Mouse (Mus musculus) CH12.LX (cell line): ENCODE data around the gene Cd96. TPM values are rescaled to one million over a fixed set of nuclear protein-coding genes. Genes with fewer than 3 reads are reported as not detected.

Experiments used
- DNase-seq: peaks from one replicate; pipeline ENCODE4 v3.0.0-alpha.2; 2013; ENCODE audit errors: extremely low read depth
- H3K27ac ChIP-seq: 2 replicates; pipeline ENCODE4 v1.5.1; 2012; ENCODE audit warnings: low read depth, mild to moderate bottlenecking, control low read depth, moderate library complexity; ENCODE audit not compliant: insufficient read depth
- H3K27me3 ChIP-seq: replicated peaks from 2 replicates; pipeline ENCODE3; 2012; ENCODE audit warnings: inconsistent platforms
- H3K36me3 ChIP-seq, 2 experiments: replicated peaks in 1 of 2; 2 replicates each; pipeline versions ENCODE3 to v1.6.1; 2012; ENCODE audit warnings: inconsistent platforms in 1 of 2, low read length in 1 of 2, mild to moderate bottlenecking in 1 of 2, mixed read lengths in 1 of 2, moderate library complexity in 1 of 2; ENCODE audit not compliant: control insufficient read depth in 1 of 2, insufficient read depth in 1 of 2
- H3K4me1 ChIP-seq, 2 experiments: 2 replicates each; pipeline ENCODE4 v1.6.1; 2012; ENCODE audit warnings: inconsistent platforms in 1 of 2, moderate library complexity in 1 of 2; ENCODE audit not compliant: insufficient read depth in 2 of 2, control insufficient read depth in 1 of 2
- H3K4me2 ChIP-seq: 2 replicates; pipeline ENCODE4 v1.6.1; 2012; ENCODE audit warnings: low read depth, mild to moderate bottlenecking, control low read depth; ENCODE audit not compliant: poor library complexity, insufficient read depth, severe bottlenecking
- H3K4me3 ChIP-seq, 3 experiments: fragments of 150-350 bp in 1 of 3; sonication (generic) in 1 of 3; replicated peaks in 1 of 3; 2 replicates each; pipeline versions ENCODE3 to v1.5.1; 2011 to 2012; ENCODE audit warnings: low read depth in 2 of 3, low read length in 2 of 3, mild to moderate bottlenecking in 2 of 3, moderate library complexity in 2 of 3, control low read depth in 1 of 3, improper control_type of control experiment in 1 of 3, inconsistent platforms in 1 of 3, mixed read lengths in 1 of 3; ENCODE audit not compliant: poor library complexity in 1 of 3
- H3K79me2 ChIP-seq: replicated peaks from 2 replicates; pipeline ENCODE4 v1.6.1; 2012; ENCODE audit warnings: mild to moderate bottlenecking, moderate library complexity; ENCODE audit not compliant: control insufficient read depth, poor library complexity, insufficient read depth, severe bottlenecking; ENCODE audit errors: extremely low read depth
- H3K9ac ChIP-seq: 2 replicates; pipeline ENCODE4 v1.6.1; 2012; ENCODE audit warnings: low read depth, mild to moderate bottlenecking, control low read depth, moderate library complexity; ENCODE audit not compliant: insufficient read depth
- H3K9me3 ChIP-seq: replicated peaks from 2 replicates; pipeline ENCODE3; 2012; ENCODE audit warnings: low read length, inconsistent platforms, mixed read lengths
- BHLHE40 ChIP-seq: IDR thresholded peaks from 2 replicates; pipeline ENCODE4 v1.6.1; 2011; ENCODE audit warnings: mild to moderate bottlenecking, low read depth, low read length, improper control_type of control experiment
- CHD1 ChIP-seq: IDR thresholded peaks from 2 replicates; pipeline ENCODE4 v1.6.1; 2012; ENCODE audit warnings: low read depth, low read length, improper control_type of control experiment, inconsistent platforms
- CHD2 ChIP-seq: IDR thresholded peaks from 2 replicates; pipeline ENCODE4 v1.6.1; 2011; ENCODE audit warnings: low read length, improper control_type of control experiment
- CTCF ChIP-seq, 2 experiments: IDR thresholded peaks in 1 of 2; conservative IDR thresholded peaks in 1 of 2; 2 replicates each; pipeline ENCODE4 v1.5.1; 2011 to 2012; ENCODE audit warnings: low read depth in 2 of 2, low read length in 2 of 2, improper control_type of control experiment in 1 of 2, inconsistent platforms in 1 of 2, mild to moderate bottlenecking in 1 of 2, moderate library complexity in 1 of 2
- ELF1 ChIP-seq: IDR thresholded peaks from 2 replicates; pipeline ENCODE4 v1.6.1; 2014; ENCODE audit warnings: low read depth, mild to moderate bottlenecking, inconsistent platforms, low read length, improper control_type of control experiment
- ETS1 ChIP-seq: conservative IDR thresholded peaks from 2 replicates; pipeline ENCODE4 v1.6.1; 2012; ENCODE audit warnings: low read depth, mild to moderate bottlenecking, inconsistent platforms, low read length, improper control_type of control experiment, moderate library complexity
- GABPA ChIP-seq: IDR thresholded peaks from 2 replicates; pipeline ENCODE4 v1.6.1; 2012; ENCODE audit warnings: low read depth, low read length, improper control_type of control experiment, inconsistent platforms; ENCODE audit not compliant: insufficient replicate concordance
- HCFC1 ChIP-seq: IDR thresholded peaks from 2 replicates; pipeline ENCODE4 v1.6.1; 2012; ENCODE audit warnings: low read depth, mild to moderate bottlenecking, inconsistent platforms, low read length, improper control_type of control experiment
- JUN ChIP-seq: IDR thresholded peaks from 2 replicates; pipeline ENCODE4 v1.6.1; 2011; ENCODE audit warnings: low read depth, mild to moderate bottlenecking, low read length, improper control_type of control experiment, moderate library complexity; ENCODE audit not compliant: insufficient read depth
- MAFK ChIP-seq: IDR thresholded peaks from 2 replicates; pipeline ENCODE4 v1.6.1; 2011; ENCODE audit warnings: low read length, improper control_type of control experiment; ENCODE audit not compliant: insufficient replicate concordance
- MAX ChIP-seq: IDR thresholded peaks from 2 replicates; pipeline ENCODE4 v1.6.1; 2011; ENCODE audit warnings: low read length, improper control_type of control experiment
- MEF2A ChIP-seq: IDR thresholded peaks from 2 replicates; pipeline ENCODE4 v1.6.1; 2014; ENCODE audit warnings: low read depth, mild to moderate bottlenecking, inconsistent platforms, low read length, improper control_type of control experiment, borderline replicate concordance
- MXI1 ChIP-seq: IDR thresholded peaks from 2 replicates; pipeline ENCODE4 v1.6.1; 2011; ENCODE audit warnings: mild to moderate bottlenecking, low read depth, low read length, improper control_type of control experiment
- NELFE ChIP-seq: IDR thresholded peaks from 2 replicates; pipeline ENCODE4 v1.6.1; 2011; ENCODE audit warnings: low read depth, low read length, improper control_type of control experiment
- NRF1 ChIP-seq: IDR thresholded peaks from 2 replicates; pipeline ENCODE4 v1.6.1; 2014; ENCODE audit warnings: low read depth, mild to moderate bottlenecking, inconsistent platforms, low read length, improper control_type of control experiment, moderate library complexity
- PAX5 ChIP-seq: IDR thresholded peaks from 2 replicates; pipeline ENCODE4 v1.6.1; 2012; ENCODE audit warnings: low read length, inconsistent platforms, mixed read lengths
- POLR2AphosphoS2 ChIP-seq: IDR thresholded peaks from 2 replicates; pipeline ENCODE4 v1.6.1; 2011; ENCODE audit warnings: low read depth, low read length, improper control_type of control experiment
- RCOR1 ChIP-seq: conservative IDR thresholded peaks from 2 replicates; pipeline ENCODE4 v1.6.1; 2012; ENCODE audit warnings: low read depth, mild to moderate bottlenecking, inconsistent platforms, low read length, improper control_type of control experiment
- SIN3A ChIP-seq: IDR thresholded peaks from 2 replicates; pipeline ENCODE4 v1.6.1; 2012; ENCODE audit warnings: low read length, improper control_type of control experiment, inconsistent platforms
- SMC3 ChIP-seq: IDR thresholded peaks from 2 replicates; pipeline ENCODE4 v1.6.1; 2011; ENCODE audit warnings: low read depth, low read length, improper control_type of control experiment
- TBP ChIP-seq: conservative IDR thresholded peaks from 2 replicates; pipeline ENCODE4 v1.6.1; 2011; ENCODE audit warnings: low read depth, low read length, improper control_type of control experiment
- USF1 ChIP-seq: IDR thresholded peaks from 2 replicates; pipeline ENCODE4 v1.6.1; 2014; ENCODE audit warnings: low read depth, mild to moderate bottlenecking, inconsistent platforms, low read length, improper control_type of control experiment
- USF2 ChIP-seq: conservative IDR thresholded peaks from 2 replicates; pipeline ENCODE4 v1.6.1; 2011; ENCODE audit warnings: low read depth, low read length, improper control_type of control experiment
- ZMIZ1 ChIP-seq: IDR thresholded peaks from 2 replicates; pipeline ENCODE4 v1.6.1; 2012; ENCODE audit warnings: low read depth, mild to moderate bottlenecking, inconsistent platforms, low read length, improper control_type of control experiment
- dilution Hi-C: fragments of 300-500 bp; cut with MboI; formaldehyde crosslinking; loops from 2 replicates; pipeline ENCODE4 v1.14.3; 2020; ENCODE audit warnings: low sequenced_read_pairs; ENCODE audit not compliant: extremely low pct_unique_long_range_greater_than_20kb, extremely low pct_ligation_motif_present
- in situ Hi-C: fragments of 300-500 bp; cut with MboI; formaldehyde crosslinking; loops from 3 replicates; pipeline ENCODE4 v1.14.3; 2019; ENCODE audit warnings: low sequenced_read_pairs, low pct_ligation_motif_present, low pct_unique_long_range_greater_than_20kb, mixed read lengths
- polyA plus RNA-seq: library from polyadenylated mRNA; unstranded; fragments of >175 nt; gene quantifications from 2 replicates; pipeline ENCODE4 v1.2.1, GENCODE M21; 2012; ENCODE audit warnings: low read depth; ENCODE audit not compliant: insufficient read length
- total RNA-seq, 2 experiments: library from RNA; depleted of rRNA; stranded (reverse); fragments of 300-350 nt in 1 of 2; fragments of >200 nt in 1 of 2; gene quantifications; 2 replicates each; pipeline ENCODE4 v1.2.3; 2012 to 2014

Cd96 gene
- total and polyA plus RNA-seq, 3 experiments, result 4.4 to 9.7 (median 5.9) TPM

DNA sequence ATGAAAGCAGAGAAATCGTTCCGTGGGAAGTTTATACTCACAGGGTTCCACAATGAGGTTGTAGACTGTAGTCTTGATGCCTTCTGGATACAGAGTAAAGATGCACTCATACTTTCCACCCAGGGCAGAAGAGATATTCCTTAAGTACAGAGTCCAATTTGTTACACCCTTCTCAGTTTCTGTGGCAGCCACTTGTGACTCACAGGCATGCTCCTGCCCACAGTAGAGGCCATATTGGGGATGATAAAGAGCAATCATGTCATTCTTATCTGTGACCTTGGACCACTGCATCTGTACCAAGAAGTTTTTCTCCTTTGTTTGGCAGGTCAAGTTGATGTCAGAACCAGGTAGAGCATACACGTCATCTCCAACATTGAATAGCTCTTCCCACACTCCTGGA, 2.4 kb downstream of the Cd96 start:
- dilution Hi-C loops, result no loop called here
- Histone ChIP-seq H3K4me3 (no peak overlapping the region), H3K36me3 (no peaks in the 10 kb centered on the region), H3K9me3 (peaks cover 35% of the 10 kb centered on the region), H3K27me3 (no peaks in the 10 kb centered on the region), H3K4me1 (peaks cover 0 to 6% of the 10 kb centered on the region in 2 experiments; a peak in 1 of 4 replicates), H3K9ac (no peak overlapping the region), H3K27ac (no peak overlapping the region), H3K4me2 (no peak overlapping the region), H3K79me2 (no peaks in the 10 kb centered on the region)
- TF ChIP-seq CHD2, result no peak
- no peak for TF ChIP-seq HCFC1
- no peak for TF ChIP-seq NRF1
- TF ChIP-seq ETS1, result no peak
- TF ChIP-seq USF2, result no peak
- in situ Hi-C loops, result no loop called here
- DNase-seq, result no peak

- Histone ChIP-seq H3K36me3 (no peaks in the 10 kb centered on the region), H3K9ac (no peak overlapping the region), H3K27me3 (no peaks in the 10 kb centered on the region), H3K4me3 (no peak overlapping the region), H3K4me2 (no peak overlapping the region), H3K79me2 (no peaks in the 10 kb centered on the region), H3K4me1 (no peaks in the 10 kb centered on the region), H3K27ac (no peak overlapping the region), H3K9me3 (peaks cover 31% of the 10 kb centered on the region)
- in situ Hi-C loops, result no loop called here
- no peak for DNase-seq
- dilution Hi-C loops, result no loop called here
- TF ChIP-seq ZMIZ1 (no peak), JUN (no peak), SMC3 (no peak), CHD1 (no peak), MAX (no peak), POLR2AphosphoS2 (no peak), MAFK (no peak)
Observed at GRCm38 (mm10) chr16:46114727-46115126, 5.3 kb downstream of the Cd96 start.

DNA sequence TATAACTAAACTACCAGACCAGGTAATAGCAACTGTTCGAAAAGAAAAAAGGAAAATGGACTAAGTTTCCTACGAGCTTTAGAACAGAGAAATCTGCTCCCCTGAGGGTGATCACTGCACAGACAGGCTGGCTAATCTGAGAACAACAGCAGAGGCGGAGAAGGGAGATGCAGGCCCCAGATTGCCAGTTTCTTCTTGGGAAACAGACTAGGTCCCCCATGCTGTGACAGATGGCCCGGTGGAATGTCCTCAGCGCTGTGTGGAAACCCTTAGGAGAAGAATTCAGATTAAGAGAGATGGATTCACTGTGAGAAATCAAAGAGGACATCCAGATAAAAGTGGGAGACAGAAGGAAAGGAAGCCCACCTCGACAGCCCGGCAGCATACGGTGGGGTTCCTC, 10.5 kb downstream of the Cd96 start:
- Histone ChIP-seq H3K9me3 (peaks cover 25% of the 10 kb centered on the region), H3K27ac (no peak overlapping the region), H3K79me2 (no peaks in the 10 kb centered on the region), H3K4me2 (no peak overlapping the region), H3K4me1 (no peaks in the 10 kb centered on the region), H3K4me3 (no peak overlapping the region), H3K9ac (no peak overlapping the region)
- dilution Hi-C loops, result no loop called here
- in situ Hi-C loops, result no loop called here
- TF ChIP-seq SIN3A (no peak), MEF2A (no peak), MAFK (no peak), PAX5 (no peak), TBP (no peak), ELF1 (no peak), USF1 (no peak), HCFC1 (no peak), USF2 (no peak), ETS1 (no peak), MXI1 (no peak), POLR2AphosphoS2 (no peak), CTCF (conservative IDR thresholded peaks at IDR 0.05 in 1 of 2, IDR thresholded peaks at IDR 0.05 in 1 of 2; ENCODE audit: low read depth in 2 of 2, low read length in 2 of 2) (no peak), BHLHE40 (no peak), NELFE (no peak), RCOR1 (no peak), GABPA (no peak)
- TF ChIP-seq, all 38 proteins: peak for 0
- no peak for DNase-seq
- Histone ChIP-seq H3K36me3 (no peaks in the 10 kb centered on the region), H3K27me3 (no peaks in the 10 kb centered on the region)
